Mouse (Mus musculus): ENCODE results near the gene Nudc. TPM values are rescaled to one million over a fixed set of nuclear protein-coding genes. Genes with fewer than 3 reads are reported as not detected.
A peak's percentile ranks its signal among the peaks of the same experiment; 100 is the strongest.
"Not testable (repeated sequence)": the region's sequence is repeated elsewhere in the genome, so short reads cannot be mapped to it uniquely, and the experiment has no call there.

Nudc gene
- total RNA-seq, 1 experiment from 2014 or later: 116 TPM

- peak; percentile 56 for ATAC-seq (replicated peaks; ENCODE audit: insufficient number of reproducible peaks, low FRiP score, low TSS enrichment, poor library complexity, severe bottlenecking)
Measured at GRCm38 (mm10) chr4:133552768-133553447, 7.1 kb upstream of the Nudc start, which contains the start of gene Nr0b2. TSS of gene Nr0b2 (plus strand) at chr4:133553376.

- no peak for ATAC-seq (replicated peaks; ENCODE audit: insufficient number of reproducible peaks, low FRiP score, low TSS enrichment, poor library complexity, severe bottlenecking)
Measured at GRCm38 (mm10) chr4:133552029-133552428, 6.2 kb upstream of the Nudc start.

GRCm38 (mm10) chr4:133536652-133537051 is 9.1 kb downstream of the Nudc start:
- ATAC-seq (replicated peaks; ENCODE audit: insufficient number of reproducible peaks, low FRiP score, low TSS enrichment, poor library complexity, severe bottlenecking): no peak

GRCm38 (mm10) chr4:133536081-133536480 is 9.7 kb downstream of the Nudc start:
- no peak for ATAC-seq (replicated peaks; ENCODE audit: insufficient number of reproducible peaks, low FRiP score, low TSS enrichment, poor library complexity, severe bottlenecking)

GRCm38 (mm10) chr4:133532777-133533176 is 13.0 kb downstream of the Nudc start:
- no peak for ATAC-seq (replicated peaks; ENCODE audit: insufficient number of reproducible peaks, low FRiP score, low TSS enrichment, poor library complexity, severe bottlenecking)

- no peak for ATAC-seq (replicated peaks; ENCODE audit: insufficient number of reproducible peaks, low FRiP score, low TSS enrichment, poor library complexity, severe bottlenecking)
Measured at GRCm38 (mm10) chr4:133527788-133528187, 18.0 kb downstream of the Nudc start.

- no peak for ATAC-seq (replicated peaks; ENCODE audit: insufficient number of reproducible peaks, low FRiP score, low TSS enrichment, poor library complexity, severe bottlenecking)
Measured at GRCm38 (mm10) chr4:133521502-133521901, 24.3 kb downstream of the Nudc start.

- no peak for ATAC-seq (replicated peaks; ENCODE audit: insufficient number of reproducible peaks, low FRiP score, low TSS enrichment, poor library complexity, severe bottlenecking)
Measured at GRCm38 (mm10) chr4:133519369-133519665, 26.5 kb downstream of the Nudc start.

- no peak for ATAC-seq (replicated peaks; ENCODE audit: insufficient number of reproducible peaks, low FRiP score, low TSS enrichment, poor library complexity, severe bottlenecking)
Measured at GRCm38 (mm10) chr4:133518601-133519368, 27.0 kb downstream of the Nudc start, which contains the start of gene Kdf1. TSS of gene Kdf1 (plus strand) at chr4:133518963.

- peak; percentile 96 for ATAC-seq (replicated peaks; ENCODE audit: insufficient number of reproducible peaks, low FRiP score, low TSS enrichment, poor library complexity, severe bottlenecking)
Measured at GRCm38 (mm10) chr4:133512972-133513371, 32.8 kb downstream of the Nudc start.

- not testable (repeated sequence) for ATAC-seq (replicated peaks; ENCODE audit: insufficient number of reproducible peaks, low FRiP score, low TSS enrichment, poor library complexity, severe bottlenecking)
Measured at GRCm38 (mm10) chr4:133512511-133512910, 33.3 kb downstream of the Nudc start.

- no peak for ATAC-seq (replicated peaks; ENCODE audit: insufficient number of reproducible peaks, low FRiP score, low TSS enrichment, poor library complexity, severe bottlenecking)
Measured at GRCm38 (mm10) chr4:133511050-133511449, 34.7 kb downstream of the Nudc start.

- no peak for ATAC-seq (replicated peaks; ENCODE audit: insufficient number of reproducible peaks, low FRiP score, low TSS enrichment, poor library complexity, severe bottlenecking)
Measured at GRCm38 (mm10) chr4:133508990-133509389, 36.8 kb downstream of the Nudc start.

- no peak for ATAC-seq (replicated peaks; ENCODE audit: insufficient number of reproducible peaks, low FRiP score, low TSS enrichment, poor library complexity, severe bottlenecking)
Measured at GRCm38 (mm10) chr4:133506573-133506972, 39.2 kb downstream of the Nudc start.

GRCm38 (mm10) chr4:133504755-133505485 is 40.9 kb downstream of the Nudc start:
- ATAC-seq (replicated peaks; ENCODE audit: insufficient number of reproducible peaks, low FRiP score, low TSS enrichment, poor library complexity, severe bottlenecking): no peak

- ATAC-seq (replicated peaks; ENCODE audit: insufficient number of reproducible peaks, low FRiP score, low TSS enrichment, poor library complexity, severe bottlenecking): no peak
Measured at GRCm38 (mm10) chr4:133504300-133504699, 41.5 kb downstream of the Nudc start.

- no peak for ATAC-seq (replicated peaks; ENCODE audit: insufficient number of reproducible peaks, low FRiP score, low TSS enrichment, poor library complexity, severe bottlenecking)
Measured at GRCm38 (mm10) chr4:133501514-133501913, 44.3 kb downstream of the Nudc start.

- 0 out of 2 replicates have a peak, but pooled peaks have one; percentile 36 for ATAC-seq (replicated peaks; ENCODE audit: insufficient number of reproducible peaks, low FRiP score, low TSS enrichment, poor library complexity, severe bottlenecking)
Measured at GRCm38 (mm10) chr4:133498160-133498724, 47.6 kb downstream of the Nudc start, which contains the start of gene Trnp1. TSS of gene Trnp1 (minus strand) at chr4:133498550.
